In genomic region chr1:169909659-169910058, GRCm38 (mm10) we compare ENCODE assay signal across 19 mouse cellular contexts. TPM values are rescaled to one million over a fixed set of nuclear protein-coding genes. Genes with fewer than 3 reads are reported as not detected.
"Had no signal": no experiment of that assay in that cellular context is flagged by ENCODE, and none has a peak within 500 bp of the region (broad histone marks: within the 10 kb centered on the region; RNA-seq: fewer than 3 reads in every experiment).

No protein-coding gene starts in this region.

- DNase-seq: kidney, postnatal 25 days; layer of hippocampus, adult 9-11 months; liver; thymus, adult 18-20 months; thymus, postnatal 36 days had no signal

- H3K4me1 ChIP-seq: liver, embryonic 12.5 days; liver, embryonic 15.5 days; midbrain, embryonic 12.5 days; midbrain, embryonic 15.5 days had no signal

- H3K9ac ChIP-seq: limb, embryonic 12.5 days; liver, embryonic 12.5 days; liver, embryonic 15.5 days; midbrain, embryonic 12.5 days; midbrain, embryonic 15.5 days; neural tube, embryonic 13.5 days had no signal

- H3K9me3 ChIP-seq: liver, embryonic 12.5 days; liver, embryonic 15.5 days; midbrain, embryonic 12.5 days; midbrain, embryonic 15.5 days; neural tube, embryonic 13.5 days had no signal

- ATAC-seq: liver, embryonic 12.5 days; lung, postnatal 0 days; midbrain, embryonic 15.5 days had no signal

- H3K4me2 ChIP-seq: limb, embryonic 12.5 days; liver, embryonic 12.5 days; liver, embryonic 15.5 days; midbrain, embryonic 12.5 days; midbrain, embryonic 15.5 days; neural tube, embryonic 13.5 days had no signal

- H3K4me3 ChIP-seq: layer of hippocampus, adult 2 months; limb, embryonic 12.5 days; liver, embryonic 12.5 days; liver, embryonic 15.5 days; midbrain, embryonic 12.5 days; midbrain, embryonic 15.5 days; neural tube, embryonic 13.5 days had no signal

- H3K36me3 ChIP-seq: limb, embryonic 12.5 days; liver, embryonic 12.5 days; liver, embryonic 15.5 days; midbrain, embryonic 12.5 days; midbrain, embryonic 15.5 days; neural tube, embryonic 13.5 days had no signal

- H3K27ac ChIP-seq: kidney, postnatal 0 days; layer of hippocampus, adult 2 months; limb, embryonic 12.5 days; liver, embryonic 12.5 days; liver, embryonic 15.5 days; macrophage; midbrain, embryonic 12.5 days; midbrain, embryonic 15.5 days; neural tube, embryonic 13.5 days had no signal

- H3K27me3 ChIP-seq: limb, embryonic 12.5 days; liver, embryonic 12.5 days; liver, embryonic 15.5 days; midbrain, embryonic 12.5 days; midbrain, embryonic 15.5 days; neural tube, embryonic 13.5 days had no signal

RNA-seq across cellular contexts. Expression of gene Ccdc190, which starts 18.8 kb away (rescaled TPM):
- total RNA-seq: megakaryocyte, adult 5-6 weeks had no signal
- polyA plus RNA-seq: kidney, embryonic 14.5 days; limb, embryonic 12.5 days; liver, embryonic 12.5 days; liver, embryonic 15.5 days; lung, postnatal 0 days; macrophage; small intestine, adult 2 months; spleen, adult 2 months had no signal
